Mouse (Mus musculus) intestine, postnatal 0 days (tissue): ENCODE data around the gene Ddi2. TPM values are rescaled to one million over a fixed set of nuclear protein-coding genes. Genes with fewer than 3 reads are reported as not detected.

Source experiments
- ATAC-seq: fragments of 200-750 bp; cut with Nextera tagmentation; 2 replicates; pipeline ENCODE4 v1.8.0; 2017; ENCODE audit warnings: mild to moderate bottlenecking, moderate TSS enrichment, moderate library complexity
- H3K27ac ChIP-seq: fragments of 300-500 bp; sonication (generic); 2 replicates; pipeline ENCODE4 v1.5.1; 2014; ENCODE audit warnings: mild to moderate bottlenecking, low read depth, low read length, moderate library complexity
- H3K27me3 ChIP-seq: fragments of 300-500 bp; sonication (generic); replicated peaks from 2 replicates; pipeline ENCODE4 v1.6.1; 2014; ENCODE audit warnings: low read length, mixed read lengths; ENCODE audit not compliant: control insufficient read depth, insufficient read depth
- H3K36me3 ChIP-seq: fragments of 300-500 bp; sonication (generic); 2 replicates; pipeline ENCODE4 v1.6.1; 2014; ENCODE audit warnings: mild to moderate bottlenecking, moderate library complexity; ENCODE audit not compliant: control insufficient read depth, insufficient read depth
- H3K4me1 ChIP-seq: fragments of 300-500 bp; sonication (generic); replicated peaks from 2 replicates; pipeline ENCODE4 v1.6.1; 2014; ENCODE audit warnings: antibody characterized with exemption, low read length, mixed read lengths; ENCODE audit not compliant: control insufficient read depth, insufficient read depth
- H3K4me2 ChIP-seq: fragments of 300-500 bp; sonication (generic); replicated peaks from 2 replicates; pipeline ENCODE4 v1.6.1; 2014; ENCODE audit warnings: low read depth, mild to moderate bottlenecking, moderate library complexity
- H3K4me3 ChIP-seq: fragments of 300-500 bp; sonication (generic); 2 replicates; pipeline ENCODE4 v1.5.1; 2014; ENCODE audit warnings: low read depth, low read length
- H3K9ac ChIP-seq: fragments of 300-500 bp; sonication (generic); 2 replicates; pipeline ENCODE4 v1.6.1; 2014; ENCODE audit warnings: mild to moderate bottlenecking, low read depth, low read length
- H3K9me3 ChIP-seq: fragments of 300-500 bp; sonication (generic); 2 replicates; pipeline ENCODE4 v1.6.1; 2016; ENCODE audit warnings: mixed run types; ENCODE audit not compliant: control insufficient read depth
- CTCF ChIP-seq: sonication (generic); IDR thresholded peaks from 2 replicates; pipeline ENCODE4 v1.5.1; 2016; ENCODE audit warnings: low read depth, mild to moderate bottlenecking, control low read depth, antibody characterized with exemption, moderate library complexity
- WGBS: fragments of 180-500 bp; shearing (Covaris S2); extraction: QIAGEN DNeasy Blood & Tissue Kit; methylation state at CpG from one replicate; pipeline ENCODE4 v1.1.7; 2014; 5-methylcytosine and 5-hydroxymethylcytosine counted together
- polyA plus RNA-seq: library from polyadenylated mRNA; unstranded; fragments of >200 nt; fragmentation: Nextera tagmentation; extraction: Ambion mirVana; gene quantifications from 2 replicates; pipeline ENCODE4 v1.2.1, GENCODE M21; 2015

Gene Ddi2
- polyA plus RNA-seq, 1 experiment from 2014 or later = 15.9 TPM

- ATAC-seq = no peak
- Histone ChIP-seq H3K9ac (no peak overlapping the region), H3K4me2 (no peak overlapping the region), H3K4me1 (peaks cover 4% of the 10 kb centered on the region; the same call in 1 of the 2 replicates), H3K36me3 (no peaks in the 10 kb centered on the region; the same call in 1 of the 2 replicates), H3K27me3 (no peaks in the 10 kb centered on the region), H3K9me3 (no peaks in the 10 kb centered on the region), H3K4me3 (no peak overlapping the region), H3K27ac (no peak overlapping the region)
- WGBS = 78% methylated on average over 4 of the region's 4 CpGs
- TF ChIP-seq CTCF = peak; percentile 48
These were observed 63.5 kb downstream of the Ddi2 start for GRCm38 (mm10) chr4:141659739-141660138.

- 89% methylated on average over 6 of the region's 6 CpGs for WGBS
- Histone ChIP-seq H3K27ac (no peak overlapping the region), H3K4me3 (no peak overlapping the region), H3K36me3 (no peaks in the 10 kb centered on the region; the same call in 1 of the 2 replicates), H3K9me3 (no peaks in the 10 kb centered on the region), H3K4me1 (peaks cover 4% of the 10 kb centered on the region; the same call in 1 of the 2 replicates), H3K27me3 (no peaks in the 10 kb centered on the region), H3K9ac (no peak overlapping the region), H3K4me2 (no peak overlapping the region)
- no peak for ATAC-seq
- TF ChIP-seq CTCF = no peak
These were observed 64.3 kb downstream of the Ddi2 start for GRCm38 (mm10) chr4:141658846-141659484.

GRCm38 (mm10) chr4:141656932-141657331 is 66.3 kb downstream of the Ddi2 start:
- no peaks in the 10 kb centered on the region for H3K9me3 ChIP-seq
- WGBS = 73% methylated on average over 8 of the region's 8 CpGs
- no peak overlapping the region for H3K27ac ChIP-seq
- no peak overlapping the region for H3K4me2 ChIP-seq
- H3K4me3 ChIP-seq = no peak overlapping the region
- no peak overlapping the region for H3K9ac ChIP-seq
- no peak for ATAC-seq
- no peaks in the 10 kb centered on the region; the same call in 1 of the 2 replicates for H3K36me3 ChIP-seq
- no peaks in the 10 kb centered on the region for H3K27me3 ChIP-seq
- TF ChIP-seq CTCF = no peak
- no peaks in the 10 kb centered on the region for H3K4me1 ChIP-seq

GRCm38 (mm10) chr4:141655908-141656608 is 67.2 kb downstream of the Ddi2 start:
- Histone ChIP-seq H3K4me3 (no peak overlapping the region), H3K9ac (no peak overlapping the region)
- 86% methylated on average over 12 of the region's 12 CpGs for WGBS

GRCm38 (mm10) chr4:141654509-141654908 is 68.7 kb downstream of the Ddi2 start:
- Histone ChIP-seq H3K9me3 (no peaks in the 10 kb centered on the region), H3K4me3 (no peak overlapping the region), H3K4me1 (no peaks in the 10 kb centered on the region), H3K36me3 (no peaks in the 10 kb centered on the region; the same call in 1 of the 2 replicates), H3K9ac (no peak overlapping the region), H3K27me3 (no peaks in the 10 kb centered on the region), H3K27ac (no peak overlapping the region), H3K4me2 (no peak overlapping the region)
- no peak for ATAC-seq
- 90% methylated on average over 6 of the region's 6 CpGs for WGBS
- TF ChIP-seq CTCF = no peak

More at GRCm38 (mm10) chr4:141655908-141656608, 67.2 kb downstream of the Ddi2 start:
- H3K4me1 ChIP-seq = no peaks in the 10 kb centered on the region
- no peak overlapping the region for H3K27ac ChIP-seq
- H3K36me3 ChIP-seq = no peaks in the 10 kb centered on the region; the same call in 1 of the 2 replicates
- no peaks in the 10 kb centered on the region for H3K9me3 ChIP-seq
- H3K27me3 ChIP-seq = no peaks in the 10 kb centered on the region
- no peak for TF ChIP-seq CTCF
- no peak overlapping the region for H3K4me2 ChIP-seq
- ATAC-seq = no peak

GRCm38 (mm10) chr4:141653813-141654212 is 69.4 kb downstream of the Ddi2 start:
- no peak for TF ChIP-seq CTCF
- Histone ChIP-seq H3K27me3 (no peaks in the 10 kb centered on the region), H3K27ac (no peak overlapping the region), H3K4me1 (no peaks in the 10 kb centered on the region), H3K9me3 (no peaks in the 10 kb centered on the region), H3K9ac (no peak overlapping the region), H3K4me2 (no peak overlapping the region), H3K4me3 (no peak overlapping the region), H3K36me3 (no peaks in the 10 kb centered on the region; the same call in 1 of the 2 replicates)
- no peak for ATAC-seq
- 91% methylated on average over 13 of the region's 13 CpGs for WGBS
